Mouse (Mus musculus) CH12F3 (cell line): ENCODE data around the gene Stim1.
"Not testable (repeated sequence)": the region's sequence is repeated elsewhere in the genome, so short reads cannot be mapped to it uniquely, and the experiment has no call there.

ENCODE experiments used
- in situ Hi-C: fragments of 300-500 bp; cut with MboI; formaldehyde crosslinking; loops from 2 replicates; pipeline ENCODE4 v1.14.3; 2020; ENCODE audit warnings: low sequenced_read_pairs

Stim1 gene

GRCm38 (mm10) chr7:102425933-102426685, 158.5 kb downstream of the Stim1 start:
- in situ Hi-C loops, result no loop called here

DNA sequence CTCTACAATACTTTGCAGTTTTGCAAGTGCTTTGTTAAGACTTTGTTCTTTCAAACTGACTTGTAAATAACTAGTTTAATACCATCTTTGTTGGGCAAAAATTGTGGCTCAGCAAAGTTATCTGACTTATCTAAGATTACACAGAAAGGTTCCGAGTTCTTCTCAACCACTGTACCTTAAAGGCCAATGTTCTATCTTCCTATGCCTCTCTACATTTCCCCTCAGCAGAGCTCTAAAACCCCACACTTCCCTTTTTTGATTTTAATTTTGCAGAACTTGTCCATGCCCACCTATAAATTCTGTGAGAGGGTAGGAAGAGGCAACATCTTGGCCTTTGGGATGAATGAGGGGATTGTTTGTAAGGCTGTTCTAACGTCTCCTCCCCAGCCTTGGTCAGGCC, 166.7 kb downstream of the Stim1 start:
- in situ Hi-C loops, result loop anchor here (5.0 kb wide), 1 partner anchor 182 kb away; no protein-coding TSS in a partner anchor

GRCm38 (mm10) chr7:102440822-102441656, 173.4 kb downstream of the Stim1 start:
- in situ Hi-C loops, result no loop called here

DNA sequence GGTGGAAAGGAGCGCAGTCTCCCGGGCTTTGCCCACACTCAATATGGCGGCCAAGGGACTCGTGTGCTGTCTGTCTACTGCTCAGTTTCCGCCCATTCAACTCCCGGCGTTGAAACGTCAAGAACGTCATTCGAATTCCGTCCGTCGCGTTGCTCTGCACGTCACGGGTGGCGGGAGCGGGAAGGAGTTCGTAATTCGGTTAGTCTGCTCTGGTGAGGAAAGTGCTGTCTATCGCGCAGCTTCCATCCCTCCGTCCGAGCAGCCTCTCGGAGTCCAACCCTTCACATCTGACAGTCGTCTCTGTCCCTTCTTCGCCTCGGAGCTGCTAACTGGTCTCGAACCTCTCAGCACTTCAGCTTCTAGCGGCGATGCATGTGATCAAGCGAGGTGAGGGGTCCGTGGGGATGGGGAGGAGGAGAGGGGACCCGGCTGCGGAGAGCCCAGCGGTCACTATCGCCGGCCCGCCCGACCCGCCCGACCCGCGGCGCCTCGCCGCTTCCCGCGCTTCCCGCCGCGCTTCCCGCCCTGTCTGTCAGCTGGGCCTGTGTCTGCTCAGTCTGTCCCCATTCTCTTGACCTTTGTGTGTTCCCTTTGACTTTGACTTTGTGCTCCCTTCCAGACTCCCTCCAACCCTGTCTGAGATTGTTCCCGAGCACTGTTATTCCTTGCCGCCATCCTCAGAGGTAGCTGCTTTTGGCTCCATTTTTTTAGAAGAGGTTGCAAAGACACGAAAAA, 174.2 kb downstream of the Stim1 start, which contains the start of gene Rrm1:
Gene Rrm1 (plus strand): TSS at position 39 of the 735 bp plus-strand sequence.
- in situ Hi-C loops, result no loop called here

DNA sequence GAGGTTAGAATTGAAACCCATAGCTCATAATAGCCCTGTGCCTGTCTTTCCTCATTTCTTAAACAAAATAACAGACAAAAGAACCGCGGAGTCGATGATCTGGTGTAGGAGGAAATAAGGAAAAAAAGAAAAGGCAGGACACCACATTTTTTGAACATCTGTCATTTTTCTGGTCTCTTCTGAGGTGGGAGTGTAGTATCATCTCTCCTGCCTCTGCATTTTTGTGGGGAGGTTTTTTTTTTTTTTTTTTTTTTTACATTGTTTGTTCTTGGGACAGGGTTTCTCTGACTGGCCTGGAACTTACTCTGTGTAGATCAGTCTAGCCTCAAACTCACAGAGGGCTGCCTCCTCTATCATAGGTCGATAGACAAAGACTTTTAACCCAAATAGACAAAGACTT, 174.8 kb downstream of the Stim1 start:
- in situ Hi-C loops, result no loop called here

- in situ Hi-C loops, result no loop called here
These were observed 176.7 kb downstream of the Stim1 start for GRCm38 (mm10) chr7:102444301-102444700.

DNA sequence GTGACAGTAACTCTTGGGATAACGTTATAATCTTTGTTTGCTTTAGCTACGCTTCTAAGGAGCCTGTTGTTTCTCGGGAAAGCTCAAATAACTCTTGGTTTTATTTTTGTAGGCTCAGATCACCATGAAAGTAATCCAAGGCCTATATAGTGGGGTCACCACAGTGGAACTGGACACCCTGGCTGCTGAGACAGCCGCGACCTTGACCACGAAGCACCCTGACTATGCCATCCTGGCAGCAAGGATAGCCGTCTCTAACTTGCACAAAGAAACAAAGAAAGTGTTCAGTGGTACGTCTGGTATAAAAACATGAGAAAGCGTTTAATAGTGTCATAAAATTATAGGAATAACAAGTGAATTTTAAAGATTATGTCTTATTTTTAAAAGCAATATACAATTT, 178.8 kb downstream of the Stim1 start:
- in situ Hi-C loops, result no loop called here

DNA sequence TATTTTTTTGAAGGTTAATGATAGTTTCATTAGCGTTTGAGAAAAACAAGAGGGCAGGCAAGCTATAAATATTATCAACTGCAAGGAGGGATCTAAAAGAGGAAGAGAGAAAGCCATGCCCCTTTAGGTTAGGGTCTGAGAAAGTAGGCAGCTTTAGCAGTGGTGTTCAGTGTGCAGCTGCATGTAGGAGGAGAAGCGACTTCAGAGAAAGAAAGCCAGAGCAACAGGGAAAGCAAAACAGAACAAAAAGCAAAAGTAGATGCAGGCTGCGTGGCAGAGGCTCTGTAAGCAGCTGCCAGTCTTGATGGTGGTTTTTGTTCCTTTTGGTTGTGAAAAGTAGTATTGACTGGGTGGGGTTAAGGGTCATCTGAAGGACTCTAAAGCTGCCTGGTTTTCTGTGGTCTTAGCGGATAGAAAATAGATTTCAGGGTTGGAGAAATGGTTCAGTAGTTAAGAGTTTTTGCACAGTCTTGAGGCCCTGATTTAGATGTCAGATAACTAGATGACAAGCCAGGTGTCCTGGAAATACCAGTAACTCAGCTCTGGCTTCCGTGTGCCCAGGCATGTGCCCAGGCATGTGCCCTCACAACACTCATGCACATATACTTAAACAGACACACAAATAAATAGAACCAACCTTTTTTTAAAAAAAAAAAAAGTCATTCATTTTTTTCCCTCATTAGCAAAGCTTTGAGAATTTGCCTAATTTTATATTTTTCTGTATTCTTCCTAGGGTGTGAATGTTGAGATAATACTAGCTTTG, 191.2 kb downstream of the Stim1 start:
- in situ Hi-C loops, result no loop called here

DNA sequence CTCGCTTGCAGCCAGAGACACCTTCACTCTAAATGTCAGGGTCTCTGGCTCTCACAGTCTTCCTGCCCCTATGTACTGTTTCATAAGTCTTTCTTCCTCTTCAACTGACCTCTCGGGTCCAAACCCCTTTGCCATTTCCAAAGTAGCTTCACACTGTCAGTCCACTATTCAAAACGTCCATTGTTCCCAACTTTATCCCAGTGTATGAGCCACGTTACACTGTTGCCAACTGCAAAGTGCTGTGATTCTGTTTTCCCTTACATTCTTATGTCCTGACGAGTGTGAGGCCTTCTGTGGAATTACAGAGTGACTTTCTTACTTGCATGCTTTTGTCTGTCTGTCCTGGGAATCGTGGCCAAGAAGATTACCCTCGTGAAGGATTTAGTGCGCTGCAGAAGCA, 200.0 kb downstream of the Stim1 start:
- in situ Hi-C loops, result no loop called here

DNA sequence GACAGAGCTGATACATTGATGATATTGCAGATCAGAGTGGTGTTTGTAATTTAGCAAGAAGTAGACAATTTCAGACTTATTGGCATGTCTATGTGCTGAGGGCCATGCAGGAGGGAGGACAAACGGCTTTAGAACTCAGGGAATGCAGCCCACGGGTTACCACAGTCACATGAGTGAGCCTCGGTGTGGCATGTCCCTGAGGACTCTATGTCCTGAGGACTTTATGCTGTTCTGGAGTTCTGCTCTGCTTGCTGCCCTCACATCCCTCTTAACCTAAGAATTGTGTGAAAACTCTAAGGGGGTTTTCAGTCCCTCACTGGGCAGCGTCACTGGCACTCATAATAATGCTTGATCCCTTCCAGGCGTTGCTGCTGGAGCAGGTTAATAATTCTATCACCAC, 205.1 kb downstream of the Stim1 start:
- in situ Hi-C loops, result no loop called here

DNA sequence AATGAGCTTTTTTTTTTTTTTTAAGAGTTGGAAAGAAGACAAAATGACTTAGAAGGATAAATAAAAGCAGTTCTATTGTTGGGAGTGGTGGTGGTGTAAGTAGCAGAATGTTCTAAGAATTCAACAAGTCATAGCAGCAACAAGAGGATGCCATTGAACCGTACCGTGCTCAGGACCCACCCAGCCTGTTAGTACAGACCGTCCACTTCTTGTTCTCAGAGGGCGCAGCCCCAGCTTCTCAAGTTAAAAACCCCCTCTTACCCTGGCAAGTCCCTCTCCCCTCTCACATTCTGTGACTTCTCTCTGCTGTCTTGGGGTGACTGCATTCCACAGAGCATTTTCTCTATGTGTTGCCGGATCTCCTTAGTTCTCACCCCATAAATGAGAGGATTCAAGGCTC, 209.0 kb downstream of the Stim1 start:
- in situ Hi-C loops, result no loop called here

DNA sequence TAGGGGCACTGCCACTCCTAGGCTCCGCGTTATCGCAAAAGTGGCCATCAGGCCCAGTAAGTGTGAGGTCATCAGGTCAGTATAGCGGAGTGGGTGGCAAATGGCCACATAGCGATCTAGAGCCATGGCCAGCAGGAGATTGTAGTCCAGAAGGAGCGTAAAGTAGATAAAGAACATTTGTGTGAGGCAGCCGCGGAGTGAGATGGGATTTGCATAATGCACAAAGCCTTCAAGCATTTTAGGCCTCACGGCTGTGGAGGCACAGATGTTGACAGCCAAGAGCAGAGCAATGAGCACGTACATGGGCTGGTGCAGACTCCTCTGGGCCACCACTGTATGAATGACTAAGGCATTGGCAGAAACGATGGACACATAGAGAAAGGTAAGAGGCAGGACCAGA, 209.8 kb downstream of the Stim1 start:
- in situ Hi-C loops, result no loop called here

- in situ Hi-C loops, result no loop called here
These were observed 210.8 kb downstream of the Stim1 start for GRCm38 (mm10) chr7:102478425-102478824.

DNA sequence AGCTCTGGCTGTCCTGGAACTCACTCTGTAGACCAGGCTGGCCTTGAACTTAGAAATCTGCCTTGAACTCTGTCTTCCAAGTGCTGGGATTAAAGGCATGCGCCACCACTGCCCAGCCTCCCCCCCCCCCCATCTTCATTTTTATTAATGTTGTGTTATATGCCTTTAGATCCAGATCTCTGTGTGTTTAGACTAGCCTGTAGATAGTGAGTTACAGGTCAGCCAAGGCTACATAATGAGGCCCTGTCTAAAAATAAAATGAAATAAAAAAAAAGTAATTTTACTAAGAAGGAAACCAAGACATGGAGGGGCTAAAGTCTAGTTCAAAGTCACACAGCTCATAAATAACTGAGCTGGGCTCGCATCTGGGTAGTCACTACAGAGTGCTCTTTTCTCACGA, 211.3 kb downstream of the Stim1 start:
- in situ Hi-C loops, result no loop called here

DNA sequence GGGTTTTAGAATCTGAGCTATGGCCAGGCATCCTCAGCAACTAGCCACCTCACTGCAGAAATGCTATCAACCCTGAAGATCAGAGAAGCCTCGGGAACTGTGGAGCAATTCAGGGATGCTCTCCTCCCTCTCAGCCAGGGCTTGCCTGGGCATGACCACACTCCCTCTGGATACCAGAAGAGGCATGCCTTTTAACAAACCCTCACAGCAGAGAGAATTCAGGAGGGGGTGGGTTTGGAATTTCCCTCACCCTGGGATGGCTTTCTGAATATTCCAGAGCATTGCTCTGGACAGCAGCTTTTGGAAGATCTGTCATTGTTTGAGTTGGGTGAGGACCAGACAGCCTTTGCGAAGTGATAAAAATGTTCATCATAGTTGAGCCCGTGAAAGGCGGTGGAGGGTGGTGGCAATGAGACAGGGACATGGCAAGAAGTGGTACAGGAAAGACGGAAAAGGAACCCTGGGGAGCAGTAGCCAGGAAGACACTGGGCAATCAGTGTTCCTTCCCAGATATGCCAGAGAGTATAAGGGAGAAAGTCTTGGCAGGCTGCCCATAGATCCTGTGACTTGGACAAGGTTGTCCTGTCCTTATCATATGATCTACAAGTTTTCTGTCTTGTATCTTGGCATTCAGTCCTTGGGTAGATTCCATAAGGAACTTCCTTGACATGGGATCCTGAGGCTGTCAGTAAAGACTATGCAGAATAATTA, 211.9 kb downstream of the Stim1 start:
- in situ Hi-C loops, result no loop called here

- in situ Hi-C loops, result no loop called here
These were observed 213.2 kb downstream of the Stim1 start for GRCm38 (mm10) chr7:102480821-102481220.

GRCm38 (mm10) chr7:102481579-102481978, 214.0 kb downstream of the Stim1 start, which contains the start of gene Olfr543:
Olfr543 (minus strand) TSS chr7:102481679.
- in situ Hi-C loops, result no loop called here

DNA sequence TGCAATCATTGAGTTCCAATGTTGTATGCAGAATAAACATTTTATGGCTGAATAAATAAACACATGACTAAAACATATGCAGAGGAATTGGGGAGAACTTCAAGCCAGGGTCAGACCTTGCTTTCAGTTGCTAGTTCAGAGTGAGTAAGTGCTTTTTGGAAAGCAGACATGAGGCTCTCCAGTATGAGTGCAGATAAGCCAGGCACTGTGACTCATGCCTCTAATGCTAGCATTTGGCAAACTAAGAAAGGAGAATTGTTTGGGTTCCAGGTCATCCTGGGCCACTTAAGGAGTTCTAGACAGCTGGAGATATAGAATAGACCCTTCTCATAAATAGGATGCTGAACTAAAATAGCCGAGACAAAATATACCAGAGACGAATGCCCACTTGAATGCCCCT, 216.1 kb downstream of the Stim1 start:
- in situ Hi-C loops, result no loop called here

- in situ Hi-C loops, result not testable (repeated sequence)
These were observed 217.2 kb downstream of the Stim1 start for GRCm38 (mm10) chr7:102484766-102485165.

DNA sequence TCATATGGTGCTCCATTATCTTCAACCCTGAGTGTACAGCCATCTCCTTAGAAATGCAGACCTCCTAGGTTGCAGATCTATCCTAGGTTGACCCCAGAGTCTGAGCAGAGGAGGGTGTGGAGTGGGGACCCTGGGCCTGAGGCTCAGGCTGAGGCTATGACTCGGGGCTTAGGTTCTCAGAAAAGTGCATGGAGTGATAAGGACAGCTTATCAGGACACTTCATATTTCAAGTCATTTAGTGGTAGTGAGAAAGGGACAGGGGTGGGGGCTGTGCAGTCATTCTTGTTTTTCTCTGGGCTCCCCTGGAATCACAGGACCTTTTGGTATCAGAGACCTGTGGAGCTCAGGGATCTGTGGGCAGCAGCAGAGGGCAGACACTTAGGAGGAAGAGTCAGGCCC, 218.5 kb downstream of the Stim1 start:
- in situ Hi-C loops, result no loop called here
